Mouse (Mus musculus) limb, embryonic 14.5 days (tissue): Measurements from ENCODE around the gene Adam19. TPM values are rescaled to one million over a fixed set of nuclear protein-coding genes. Genes with fewer than 3 reads are reported as not detected.

Experiments
- ATAC-seq: fragments of 200-750 bp; cut with Nextera tagmentation; 2 replicates; pipeline ENCODE4 v1.8.0; 2017; ENCODE audit warnings: low read depth, moderate number of reproducible peaks, moderate TSS enrichment; ENCODE audit not compliant: low FRiP score
- DNase-seq: peaks from one replicate; pipeline ENCODE4 v3.0.0-alpha.2; 2015; ENCODE audit warnings: low spot score
- H3K27ac ChIP-seq: fragments of 300-500 bp; sonication (generic); replicated peaks from 2 replicates; pipeline ENCODE4 v1.5.1; 2014; ENCODE audit warnings: low read depth, mild to moderate bottlenecking, low read length, moderate library complexity, mixed read lengths
- H3K27me3 ChIP-seq: fragments of 300-500 bp; sonication (generic); 2 replicates; pipeline ENCODE4 v1.6.1; 2014; ENCODE audit warnings: low read length, mixed read lengths; ENCODE audit not compliant: control insufficient read depth, insufficient read depth
- H3K36me3 ChIP-seq: fragments of 300-500 bp; sonication (generic); 2 replicates; pipeline ENCODE4 v1.6.1; 2014; ENCODE audit warnings: mild to moderate bottlenecking, low read length, moderate library complexity, mixed read lengths; ENCODE audit not compliant: control insufficient read depth, insufficient read depth
- H3K4me1 ChIP-seq: fragments of 300-500 bp; sonication (generic); 2 replicates; pipeline ENCODE4 v1.6.1; 2014; ENCODE audit warnings: antibody characterized with exemption, low read length, mixed read lengths; ENCODE audit not compliant: control insufficient read depth, insufficient read depth
- H3K4me2 ChIP-seq: fragments of 300-500 bp; sonication (generic); replicated peaks from 2 replicates; pipeline ENCODE4 v1.6.1; 2014; ENCODE audit warnings: low read depth, mild to moderate bottlenecking, low read length, moderate library complexity; ENCODE audit not compliant: severe bottlenecking
- H3K4me3 ChIP-seq: fragments of 300-500 bp; sonication (generic); replicated peaks from 2 replicates; pipeline ENCODE4 v1.5.1; 2014; ENCODE audit warnings: low read length
- H3K9ac ChIP-seq: fragments of 300-500 bp; sonication (generic); 2 replicates; pipeline ENCODE4 v1.6.1; 2014; ENCODE audit warnings: mild to moderate bottlenecking, low read depth, low read length, moderate library complexity; ENCODE audit not compliant: severe bottlenecking
- H3K9me3 ChIP-seq: fragments of 300-500 bp; sonication (generic); 2 replicates; pipeline ENCODE4 v1.6.1; 2016; ENCODE audit warnings: low read length; ENCODE audit not compliant: control insufficient read depth
- POLR2A ChIP-seq: fragments of 200-500 bp; IDR thresholded peaks from 2 replicates; pipeline ENCODE4 v1.8.0; 2012; ENCODE audit warnings: inconsistent platforms, mild to moderate bottlenecking, moderate library complexity, borderline replicate concordance; ENCODE audit not compliant: insufficient read depth, insufficient read length; ENCODE audit errors: extremely low read depth
- WGBS: fragments of 180-500 bp; shearing (Covaris S2); extraction: QIAGEN DNeasy Blood & Tissue Kit; methylation state at CpG from one replicate; pipeline ENCODE4 v1.1.7; 2014; 5-methylcytosine and 5-hydroxymethylcytosine counted together
- polyA plus RNA-seq, 2 experiments: library from polyadenylated mRNA; depleted of rRNA in 1 of 2; stranded (reverse) in 1 of 2; unstranded in 1 of 2; fragments of >200 nt; fragmentation: Nextera tagmentation in 1 of 2; extraction: Ambion mirVana in 1 of 2; gene quantifications; 2 replicates each; pipeline versions ENCODE4 v1.2.1 to v1.2.3; 2012 to 2014

The Adam19 gene
- polyA plus RNA-seq, 2 experiments: 13.3 to 29.3 TPM

DNA sequence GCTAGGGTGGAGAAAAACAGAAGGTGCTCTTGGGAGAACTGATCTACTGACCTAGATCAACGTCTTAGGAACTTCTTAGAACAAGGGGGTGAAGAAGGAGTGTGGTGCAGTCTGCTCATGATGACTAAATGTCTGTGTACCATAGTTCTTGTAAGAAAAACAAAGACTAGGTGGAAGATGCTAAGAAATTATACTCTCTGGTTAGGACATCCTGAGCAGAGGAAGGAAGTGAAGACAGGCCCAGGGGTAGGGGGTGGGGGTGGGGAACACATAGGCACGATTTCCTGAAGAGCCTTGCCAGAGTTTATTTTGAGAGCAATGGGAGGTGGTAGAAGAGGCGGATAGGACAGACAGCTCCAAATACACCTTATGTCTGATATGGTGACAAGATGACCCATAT is 27.6 kb downstream of the Adam19 start:
- Histone ChIP-seq H3K9ac (no peak overlapping the region), H3K36me3 (peaks cover 12% of the 10 kb centered on the region), H3K27me3 (no peaks in the 10 kb centered on the region), H3K9me3 (no peaks in the 10 kb centered on the region), H3K4me3 (no peak overlapping the region), H3K4me2 (no peak overlapping the region), H3K4me1 (0 out of 2 replicates have a peak, but pooled peaks cover 3% of the 10 kb centered on the region), H3K27ac (no peak overlapping the region)
- WGBS: 79% methylated on average over 3 of the region's 3 CpGs
- TF ChIP-seq POLR2A: no peak
- no peak for ATAC-seq
- DNase-seq: no peak

DNA sequence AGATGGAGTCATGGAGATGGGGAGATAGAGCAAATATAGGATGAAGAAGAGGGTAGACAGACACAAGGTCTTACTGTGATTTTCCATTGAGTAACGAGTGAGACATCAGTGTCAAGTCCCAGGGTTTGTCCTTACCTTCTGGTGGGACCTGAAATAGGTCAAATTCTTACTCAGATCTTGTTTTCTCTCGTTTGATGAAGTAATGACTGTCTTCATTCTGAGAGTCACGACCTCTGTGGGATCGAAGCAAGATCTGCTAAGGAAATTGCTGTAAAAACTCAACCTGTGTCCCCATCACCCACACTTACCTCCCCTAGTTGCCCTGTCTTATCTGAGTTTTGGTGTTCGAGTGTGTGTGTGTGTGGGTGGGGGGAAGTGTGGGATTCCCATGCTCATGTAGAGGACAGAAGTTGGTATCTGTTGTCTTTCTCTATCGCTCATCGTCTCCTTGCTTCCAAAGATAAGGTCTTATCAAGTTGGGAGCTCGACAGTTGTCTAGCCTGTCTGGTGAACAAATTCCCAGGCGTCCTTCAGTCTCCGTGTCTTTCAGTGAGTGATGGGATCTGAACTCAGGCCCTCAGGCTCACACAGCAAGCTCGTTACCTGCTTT is 28.1 kb downstream of the Adam19 start:
- no peak overlapping the region for H3K4me3 ChIP-seq
- DNase-seq: no peak
- H3K9me3 ChIP-seq: no peaks in the 10 kb centered on the region
- no peak overlapping the region for H3K27ac ChIP-seq
- peaks cover 7% of the 10 kb centered on the region; the same call in 1 of the 2 replicates for H3K36me3 ChIP-seq
- no peak for ATAC-seq
- no peak overlapping the region for H3K4me2 ChIP-seq
- TF ChIP-seq POLR2A: no peak
- H3K4me1 ChIP-seq: peaks cover 5% of the 10 kb centered on the region; the same call in 1 of the 2 replicates
- H3K27me3 ChIP-seq: no peaks in the 10 kb centered on the region
- no peak overlapping the region for H3K9ac ChIP-seq
- WGBS: 84% methylated on average over 11 of the region's 11 CpGs

GRCm38 (mm10) chr11:46084568-46084967 is 28.8 kb downstream of the Adam19 start:
- DNase-seq: no peak
- WGBS: 64% methylated on average over 3 of the region's 3 CpGs
- no peak overlapping the region for H3K27ac ChIP-seq
- H3K36me3 ChIP-seq: 0 out of 2 replicates have a peak, but pooled peaks cover 5% of the 10 kb centered on the region
- H3K4me1 ChIP-seq: peaks cover 10% of the 10 kb centered on the region
- no peaks in the 10 kb centered on the region for H3K9me3 ChIP-seq
- H3K9ac ChIP-seq: no peak overlapping the region
- no peak for TF ChIP-seq POLR2A
- no peak overlapping the region for H3K4me2 ChIP-seq
- H3K4me3 ChIP-seq: no peak overlapping the region
- no peaks in the 10 kb centered on the region for H3K27me3 ChIP-seq
- ATAC-seq: no peak

- Histone ChIP-seq H3K9me3 (no peaks in the 10 kb centered on the region), H3K36me3 (0 out of 2 replicates have a peak, but pooled peaks cover 5% of the 10 kb centered on the region), H3K4me3 (no peak overlapping the region), H3K27ac (no peak overlapping the region), H3K4me2 (no peak overlapping the region), H3K4me1 (peaks cover 10% of the 10 kb centered on the region), H3K27me3 (no peaks in the 10 kb centered on the region), H3K9ac (no peak overlapping the region)
- 94% methylated on average over 10 of the region's 10 CpGs for WGBS
- ATAC-seq: no peak
- TF ChIP-seq POLR2A: no peak
- DNase-seq: no peak
Observed at GRCm38 (mm10) chr11:46085398-46086163, 29.8 kb downstream of the Adam19 start.

DNA sequence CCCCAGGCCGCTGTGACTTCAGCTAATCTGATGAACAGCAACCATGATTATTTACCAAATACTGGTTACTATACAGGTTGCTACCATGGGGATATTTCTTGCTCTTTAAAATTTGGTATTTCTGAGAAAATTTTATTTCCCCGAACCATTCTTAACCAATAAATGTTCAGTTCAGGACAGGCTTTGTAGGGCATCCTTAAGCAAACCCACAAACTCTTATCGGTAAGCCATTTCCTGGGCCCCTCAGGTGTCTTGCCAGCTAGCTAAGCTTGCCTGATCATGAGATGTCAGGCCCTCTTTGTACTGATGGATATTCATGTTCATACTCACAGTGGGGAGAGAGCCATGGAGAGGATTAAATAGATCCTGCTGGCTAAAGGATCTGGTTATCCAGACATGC is 30.7 kb downstream of the Adam19 start:
- Histone ChIP-seq H3K4me2 (no peak overlapping the region), H3K4me3 (no peak overlapping the region), H3K27ac (no peak overlapping the region), H3K9ac (no peak overlapping the region), H3K36me3 (0 out of 2 replicates have a peak, but pooled peaks cover 5% of the 10 kb centered on the region), H3K4me1 (peaks cover 10% of the 10 kb centered on the region), H3K27me3 (no peaks in the 10 kb centered on the region), H3K9me3 (no peaks in the 10 kb centered on the region)
- TF ChIP-seq POLR2A: no peak
- DNase-seq (no peak), ATAC-seq (no peak)
- WGBS: 79% methylated on average over 3 of the region's 3 CpGs
